In the genomic region with DNA sequence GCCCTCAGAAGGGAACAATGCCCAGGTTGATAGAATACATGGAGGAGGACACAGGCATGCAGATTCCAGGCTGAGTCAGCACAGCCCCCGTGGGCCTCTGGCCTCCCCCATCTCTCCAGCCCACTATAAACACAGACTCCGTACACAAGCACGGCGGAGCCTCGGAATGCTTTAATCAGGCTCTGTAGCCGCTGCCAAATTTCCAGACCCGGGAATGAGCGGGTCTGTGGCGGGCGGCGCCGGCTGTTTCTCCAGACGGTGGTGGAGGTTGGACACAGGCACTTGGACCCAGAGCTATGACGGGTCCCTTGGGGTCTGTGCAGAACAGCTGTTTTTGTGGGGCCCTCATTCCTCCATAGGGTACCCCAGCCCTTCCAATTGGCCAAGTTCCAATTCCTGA, we compare ENCODE assay signal across 9 mouse cellular contexts. TPM values are rescaled to one million over a fixed set of nuclear protein-coding genes. Genes with fewer than 3 reads are reported as not detected.
A peak's percentile ranks its signal among the peaks of the same experiment; 100 is the strongest.
DNase-seq lines count a peak whose midpoint lies in the region; ATAC-seq lines count a peak whose summit lies in the region.
"Had no signal": no experiment of that assay in that cellular context is flagged by ENCODE, and none has a peak within 500 bp of the region (broad histone marks: within the 10 kb centered on the region; RNA-seq: fewer than 3 reads in every experiment).

No protein-coding gene starts in this region.

- no peaks in the 10 kb centered on the region for H3K9me3 ChIP-seq in stomach, embryonic 15.5 days

- peaks cover 41% of the 10 kb centered on the region for H3K4me1 ChIP-seq in stomach, embryonic 15.5 days

- H3K27ac ChIP-seq in stomach, embryonic 15.5 days = peak overlapping the region; percentile 35; the same call in 1 of the 2 replicates

- no peak overlapping the region for H3K4me3 ChIP-seq in stomach, embryonic 15.5 days (replicated peaks)

- H3K4me2 ChIP-seq in stomach, embryonic 15.5 days = 0 out of 2 replicates have a peak overlapping the region, but pooled peaks have one; percentile 1

- 22% methylated on average over 14 of the region's 14 CpGs for WGBS in stomach, embryonic 15.5 days

- H3K27me3 ChIP-seq in stomach, embryonic 15.5 days (replicated peaks) = no peaks in the 10 kb centered on the region
- H3K27me3 ChIP-seq: CH12.LX had no signal

- DNase-seq in heart, adult 11 months = peak; percentile 93
- DNase-seq in heart, adult 8-10 months (ENCODE audit: low spot score) = no peak
- DNase-seq in cerebellum, adult 8-10 months = peak; percentile 56
- DNase-seq in heart, adult 18-20 months = peak; percentile 27 to 37
- DNase-seq in layer of hippocampus, postnatal 36 days = peak; percentile 63 to 64
- no peak for DNase-seq in retina, postnatal 1 day
- DNase-seq in adrenal gland, adult (ENCODE audit: inconsistent age in 2 of 2, low spot score in 1 of 2) = no peak

- ATAC-seq in stomach, embryonic 15.5 days (ENCODE audit: insufficient read depth, low FRiP score, low read depth) = peak; percentile 50

- no peak overlapping the region for H3K9ac ChIP-seq in stomach, embryonic 15.5 days

- H3K36me3 ChIP-seq in stomach, embryonic 15.5 days = no peaks in the 10 kb centered on the region

RNA-seq across cellular contexts. Expression of a gene that starts 20.4 kb away (rescaled TPM):
- 1 to 10 TPM; 7.5 to 9.8 (median 7.6) TPM for total RNA-seq in heart, adult 8-10 months (2022)
- 1 to 10 TPM; 7.8 to 9.0 TPM for total RNA-seq in heart, adult 18-20 months (2021)
- total RNA-seq in layer of hippocampus, postnatal 36 days (2021) = 100 to 1,000 TPM; 181 to 187 TPM
- polyA plus RNA-seq in stomach, embryonic 15.5 days (2015; fragmentation: Nextera tagmentation; extraction: Ambion mirVana) = 15.4 and 18.8 TPM in 2 replicates

RNA-seq across cellular contexts. Expression of a gene that starts 45.6 kb away (rescaled TPM):
- 1 to 10 TPM; 4.7 to 7.7 (median 6.2) TPM for total RNA-seq in heart, adult 8-10 months (2022)
- total RNA-seq in heart, adult 18-20 months (2021) = 1 to 10 TPM; 5.1 to 6.6 TPM
- total RNA-seq in layer of hippocampus, postnatal 36 days (2021) = under 1 TPM; 0.32 to 0.91 TPM
- 0.22 and 0.28 TPM in 2 replicates for polyA plus RNA-seq in stomach, embryonic 15.5 days (2015; fragmentation: Nextera tagmentation; extraction: Ambion mirVana)

RNA-seq across cellular contexts. Expression of a gene that starts 57.8 kb away (rescaled TPM):
- total RNA-seq in heart, adult 8-10 months (2022) = 1 to 10 TPM; 8.1 to 9.3 (median 8.4) TPM
- total RNA-seq in heart, adult 18-20 months (2021) = 1 to 10 TPM; 8.4 to 9.7 TPM
- total RNA-seq in layer of hippocampus, postnatal 36 days (2021) = 10 to 100 TPM; 57.4 to 59.0 TPM
- 20.5 and 20.7 TPM in 2 replicates for polyA plus RNA-seq in stomach, embryonic 15.5 days (2015; fragmentation: Nextera tagmentation; extraction: Ambion mirVana)

Comparison
In these comparisons a context has a peak if more than half of its experiments do, and no peak if none do; other contexts are left out.
1. DNase-seq: peak in heart, adult 11 months (single experiment), cerebellum, adult 8-10 months (single experiment), heart, adult 18-20 months (2 of 2) and layer of hippocampus, postnatal 36 days (2 of 2); none in heart, adult 8-10 months (single experiment), retina, postnatal 1 day (single experiment) and adrenal gland, adult (0 of 2).
2. RNA of a gene that starts 20.4 kb away (total RNA-seq): 181 to 187 TPM in layer of hippocampus, postnatal 36 days; 7.8 to 9.0 TPM in heart, adult 18-20 months and 7.5 to 9.8 TPM in heart, adult 8-10 months; every median in the first group is over 10 times any median in the second.
3. RNA of a gene that starts 57.8 kb away (total RNA-seq): 57.4 to 59.0 TPM in layer of hippocampus, postnatal 36 days; 8.4 to 9.7 TPM in heart, adult 18-20 months and 8.1 to 9.3 TPM in heart, adult 8-10 months; every median in the first group is over 4 times any median in the second.